Mouse (Mus musculus): ENCODE results near the gene Lst1. TPM values are rescaled to one million over a fixed set of nuclear protein-coding genes. Genes with fewer than 3 reads are reported as not detected.

The Lst1 gene
- polyA plus RNA-seq (2012; rRNA removed) = 8.1 and 10.4 TPM in 2 replicates

DNA sequence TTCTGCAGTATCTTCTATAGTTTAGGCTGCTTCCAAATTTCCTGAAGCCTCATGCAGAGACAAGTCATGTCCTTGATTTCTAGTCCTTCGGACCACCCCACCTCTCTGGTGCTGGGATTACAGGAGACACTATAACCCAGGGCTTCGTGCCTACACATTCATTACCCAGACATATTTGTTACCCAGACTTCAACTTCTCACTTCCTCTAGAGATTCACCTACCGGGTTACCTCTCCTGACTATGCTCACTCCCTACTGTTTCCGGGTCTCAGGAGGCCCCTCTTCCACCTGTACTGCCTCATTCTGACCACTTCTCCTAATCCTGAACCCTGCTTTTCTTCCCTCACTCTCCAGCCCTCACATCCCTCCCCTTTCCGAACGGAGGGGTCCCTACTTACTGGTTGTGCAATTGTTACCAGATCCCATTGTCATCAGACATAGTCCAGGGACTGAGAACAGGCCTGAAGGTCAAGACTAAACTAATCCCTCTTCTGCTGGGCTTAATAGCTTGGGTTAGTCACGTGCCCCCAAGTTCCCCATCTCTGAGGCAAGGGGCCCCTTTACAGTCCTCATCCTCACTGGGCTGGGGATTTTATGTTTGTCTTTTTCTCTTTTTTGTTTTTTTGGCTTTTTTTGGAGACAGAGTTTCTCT lies at the start of gene Lst1:
TSS of gene Lst1 (minus strand) at position 481 of the 652 bp plus-strand sequence.

DNA sequence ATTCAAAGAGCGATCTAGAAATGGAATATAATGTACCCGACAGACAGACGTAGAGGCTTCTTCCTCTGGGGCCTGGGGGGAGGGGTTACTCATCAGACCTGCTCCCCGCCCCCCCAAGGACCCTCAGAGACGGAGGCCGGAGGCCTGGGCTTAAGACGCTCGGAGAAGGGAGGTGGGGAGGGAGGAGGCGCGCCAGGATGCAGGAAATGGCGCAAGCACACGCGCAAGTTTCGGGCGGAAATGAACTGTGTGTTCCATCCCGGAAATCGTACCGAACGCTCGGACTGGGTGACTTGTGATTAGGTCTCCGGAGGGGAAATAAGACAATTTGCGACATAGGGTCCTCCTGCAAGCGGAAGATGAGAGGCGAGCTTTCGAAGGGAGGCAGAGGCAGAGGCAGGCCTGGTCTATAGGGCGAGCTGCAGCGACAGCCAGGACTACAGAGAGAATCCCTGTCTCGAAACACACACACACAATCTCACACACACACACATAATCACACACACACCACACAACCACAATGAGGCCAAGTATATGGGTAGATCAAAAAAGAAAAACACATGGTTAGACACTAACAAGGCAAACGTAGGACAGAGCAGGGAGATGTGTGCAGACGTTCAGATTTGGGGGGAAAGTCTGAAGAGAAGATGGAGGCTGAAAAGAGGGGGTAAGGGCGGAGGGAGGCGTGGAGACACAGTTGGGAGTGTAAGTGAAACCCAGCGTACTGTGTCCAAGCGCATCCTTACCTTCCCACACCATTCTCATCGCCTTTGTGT lies 47.6 kb upstream of the Lst1 start, which contains the start of gene Nfkbil1:
TSS of gene Nfkbil1 (minus strand) at position 179 of the 776 bp plus-strand sequence.

DNA sequence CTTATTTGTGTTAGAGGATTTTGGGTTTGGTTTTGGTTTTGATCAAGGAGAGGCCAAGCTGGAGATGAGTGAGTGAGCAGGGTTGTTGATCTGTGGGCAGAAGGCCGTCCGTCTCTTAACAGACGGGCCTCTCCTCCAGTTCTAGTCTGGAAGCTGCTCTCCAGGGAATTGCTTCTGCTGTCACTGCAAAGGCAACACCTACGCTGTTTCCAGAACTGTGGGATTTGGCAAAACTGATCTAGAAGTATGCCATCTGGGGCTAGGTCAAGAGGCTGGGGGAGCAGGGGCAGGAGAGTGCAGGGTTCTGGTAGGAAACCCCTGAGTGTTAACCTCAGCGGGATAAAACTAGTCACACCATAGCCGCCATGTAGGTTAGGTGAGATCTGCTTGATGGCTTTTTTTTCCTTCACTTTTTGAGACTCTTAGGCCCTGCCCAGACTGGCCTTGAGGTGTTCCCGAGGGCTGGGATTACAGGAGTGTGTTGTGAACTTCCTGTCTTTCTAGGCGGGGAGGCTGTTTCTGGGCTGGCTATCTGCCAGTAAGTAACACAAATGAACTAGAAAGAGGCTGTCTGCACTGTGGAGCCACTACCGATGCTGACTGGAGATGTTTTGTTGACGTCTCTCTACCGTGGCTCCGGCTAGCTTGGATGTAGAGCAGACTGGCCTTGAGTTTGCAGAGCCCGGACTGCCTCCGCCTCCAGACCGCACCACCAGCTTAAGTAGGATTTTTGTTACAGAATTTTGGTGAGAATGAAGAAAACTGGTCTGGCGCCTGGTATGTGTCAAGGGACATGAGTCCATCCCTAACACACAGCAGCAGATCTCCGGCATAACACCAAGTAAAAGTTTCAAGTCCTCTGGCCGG lies 45.1 kb upstream of the Lst1 start, which contains the start of gene Atp6v1g2:
TSS of gene Atp6v1g2 (plus strand) at position 547 of the 867 bp plus-strand sequence.

DNA sequence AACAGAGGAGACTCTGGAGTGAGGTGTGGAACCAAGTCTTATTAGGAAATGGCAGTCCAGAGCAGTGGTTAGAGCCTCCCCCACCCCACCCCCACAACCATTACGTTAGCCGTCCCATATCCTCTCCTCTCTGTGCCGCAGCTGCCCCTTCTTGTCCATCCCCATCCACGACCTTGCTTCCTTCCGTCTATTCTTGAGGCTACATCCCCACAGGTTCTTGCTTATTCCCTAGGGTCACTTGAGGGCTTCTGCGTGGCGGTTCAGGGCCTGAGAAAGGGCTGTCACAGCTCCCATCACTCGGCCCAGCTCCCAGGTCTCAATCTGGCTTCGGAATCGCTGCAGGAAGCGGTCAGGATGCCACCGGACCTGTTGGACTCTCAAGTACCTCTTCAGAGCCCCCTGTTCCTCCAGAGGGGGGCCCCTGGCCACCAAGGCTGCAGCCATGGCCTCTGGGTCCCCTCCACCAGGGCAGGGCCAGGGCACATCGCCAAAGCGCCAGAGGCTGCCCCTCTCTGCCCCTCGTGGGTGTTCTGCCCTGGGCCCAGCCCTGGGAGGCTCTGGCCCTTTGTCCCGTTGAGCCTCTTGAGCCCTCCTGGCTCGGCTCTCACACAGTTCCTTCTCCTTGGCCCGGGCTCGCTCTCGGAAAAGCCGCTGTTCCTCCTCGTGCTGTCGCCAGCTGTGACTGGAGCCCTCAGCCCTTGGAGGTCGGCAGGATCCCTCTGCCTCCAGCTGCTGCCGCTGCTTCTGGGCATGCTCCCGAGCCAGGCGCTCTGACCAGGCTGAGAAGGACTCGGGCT lies 32.1 kb upstream of the Lst1 start, which contains the start of gene Gm16181:
TSS of gene Gm16181 (plus strand) at position 679 of the 797 bp plus-strand sequence.

DNA sequence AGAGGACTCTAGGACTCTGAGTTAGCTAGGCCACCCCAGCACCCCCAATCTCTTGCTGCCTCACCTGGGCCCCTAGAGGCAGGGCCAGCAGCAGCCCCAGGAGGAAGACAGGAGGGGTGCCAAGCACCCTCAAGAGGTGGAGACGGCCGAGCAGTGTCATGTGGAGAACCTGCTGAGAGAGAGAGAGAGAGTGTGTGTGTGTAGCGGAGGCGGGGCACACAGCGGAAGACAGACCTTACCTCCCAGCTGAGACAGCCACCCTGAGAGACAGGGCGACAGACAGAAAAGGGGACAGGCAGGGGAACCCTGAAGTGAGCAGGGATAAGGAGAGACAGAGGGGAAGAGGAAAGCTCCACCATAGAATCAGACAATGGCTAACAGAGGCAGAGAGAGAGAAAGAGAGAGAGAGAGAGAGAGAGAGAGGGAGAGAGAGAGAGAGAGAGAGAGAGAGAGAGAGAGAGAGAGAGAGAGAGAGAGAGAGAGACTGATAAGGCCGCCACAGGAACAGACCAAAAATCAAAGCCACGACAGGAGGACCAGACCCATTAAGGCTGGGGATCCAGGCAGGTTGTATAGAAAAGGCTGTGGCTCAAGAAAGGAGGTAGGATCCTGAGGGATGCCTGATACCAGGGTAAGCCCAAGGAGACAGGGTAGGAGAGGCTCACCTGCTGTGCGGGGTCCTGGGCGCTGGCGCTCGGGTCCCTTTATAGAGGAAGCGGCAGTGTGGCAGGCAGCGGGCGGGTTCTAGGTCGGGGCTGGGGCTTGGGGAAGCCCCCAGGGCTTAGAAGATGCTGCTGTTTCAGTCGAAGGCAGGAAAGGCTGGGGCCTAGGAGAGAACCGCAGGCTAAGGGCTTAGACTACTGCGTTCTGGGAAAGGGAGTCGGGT lies 16.5 kb upstream of the Lst1 start, which contains the start of gene Lta:
TSS of gene Lta (minus strand) at position 858 of the 886 bp plus-strand sequence.

DNA sequence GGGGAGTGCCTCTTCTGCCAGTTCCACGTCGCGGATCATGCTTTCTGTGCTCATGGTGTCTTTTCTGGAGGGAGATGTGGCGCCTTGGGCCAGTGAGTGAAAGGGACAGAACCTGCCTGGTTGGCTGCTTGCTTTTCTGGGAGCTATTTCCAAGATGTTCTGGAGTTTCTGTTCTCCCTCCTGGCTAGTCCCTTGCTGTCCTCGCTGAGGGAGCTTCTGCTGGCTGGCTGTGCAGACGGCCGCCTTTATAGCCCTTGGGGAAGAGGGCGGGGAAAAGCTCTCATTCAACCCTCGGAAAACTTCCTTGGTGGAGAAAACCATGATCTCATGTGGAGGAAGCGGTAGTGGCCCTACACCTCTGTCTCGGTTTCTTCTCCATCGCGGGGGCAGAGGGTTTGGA lies 13.5 kb upstream of the Lst1 start, which contains the start of gene Tnf:
TSS of gene Tnf (minus strand) at position 221 of the 400 bp plus-strand sequence.

DNA sequence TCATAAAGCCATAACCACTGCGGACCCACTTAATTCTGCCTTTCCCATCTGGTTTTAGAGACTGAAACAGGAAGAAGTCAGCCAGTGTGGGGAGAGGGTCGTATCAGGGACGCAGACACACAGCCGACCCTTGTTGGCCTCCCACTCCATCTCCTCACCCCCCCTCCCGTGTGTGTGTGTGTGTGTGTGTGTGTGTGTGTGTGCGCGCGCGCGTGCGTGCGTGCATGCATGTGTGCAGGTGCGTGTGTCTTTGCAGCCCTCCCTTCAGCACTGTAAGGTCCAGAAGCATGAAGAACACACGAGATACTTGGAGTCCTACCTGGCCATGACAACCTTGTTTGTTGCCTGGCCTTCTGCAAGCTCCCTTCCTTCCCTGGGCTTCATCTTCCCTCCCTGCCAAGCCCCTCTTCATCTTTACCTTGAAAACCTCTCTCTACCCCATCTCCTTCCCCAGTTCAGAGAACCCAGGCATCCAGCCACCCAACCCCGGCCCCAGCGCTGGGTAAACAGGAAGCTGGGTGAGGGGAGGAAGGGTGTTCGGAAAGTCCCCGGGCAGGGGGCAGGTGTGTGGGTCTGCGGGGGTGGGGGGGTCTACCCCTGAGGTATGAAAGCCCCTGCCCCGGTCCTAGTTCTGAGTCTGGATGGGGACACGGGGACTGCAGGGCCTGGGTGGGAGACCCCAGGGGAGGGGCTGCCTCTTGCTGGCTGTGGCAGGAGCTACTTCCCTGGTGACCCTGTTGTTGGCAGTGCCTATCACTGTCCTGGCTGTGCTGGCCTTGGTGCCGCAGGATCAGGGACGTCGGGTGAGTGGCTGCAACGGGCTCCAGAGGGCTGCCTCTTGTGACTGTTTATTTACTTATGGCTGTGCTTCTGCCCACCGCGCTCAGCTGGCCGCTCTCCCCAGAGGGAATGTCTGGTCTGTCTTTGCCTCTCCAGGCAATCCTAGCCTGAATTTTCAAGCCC lies 5.9 kb upstream of the Lst1 start, which contains the start of gene Ltb:
TSS of gene Ltb (plus strand) at position 559 of the 963 bp plus-strand sequence.

DNA sequence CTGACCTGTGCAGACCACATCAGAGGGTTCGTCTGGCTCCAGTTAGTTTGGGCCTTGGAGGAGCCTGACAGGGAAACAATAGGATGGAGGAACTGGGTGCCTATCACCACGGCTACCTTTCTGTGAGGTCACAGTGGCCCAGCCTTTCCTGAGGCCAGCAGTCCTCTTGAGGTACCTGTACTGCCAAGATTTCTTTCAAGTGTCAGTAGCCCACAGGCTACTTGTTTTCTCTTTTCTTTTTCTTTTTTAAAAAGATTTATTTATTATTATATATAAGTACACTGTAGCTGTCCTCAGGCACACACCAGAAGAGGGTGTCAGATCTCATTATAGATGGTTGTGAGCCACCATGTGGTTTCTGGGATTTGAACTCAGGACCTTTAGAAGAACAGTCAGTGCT lies 12.3 kb downstream of the Lst1 start, which contains the start of gene Aif1:
TSS of gene Aif1 (minus strand) at position 101 of the 400 bp plus-strand sequence.

DNA sequence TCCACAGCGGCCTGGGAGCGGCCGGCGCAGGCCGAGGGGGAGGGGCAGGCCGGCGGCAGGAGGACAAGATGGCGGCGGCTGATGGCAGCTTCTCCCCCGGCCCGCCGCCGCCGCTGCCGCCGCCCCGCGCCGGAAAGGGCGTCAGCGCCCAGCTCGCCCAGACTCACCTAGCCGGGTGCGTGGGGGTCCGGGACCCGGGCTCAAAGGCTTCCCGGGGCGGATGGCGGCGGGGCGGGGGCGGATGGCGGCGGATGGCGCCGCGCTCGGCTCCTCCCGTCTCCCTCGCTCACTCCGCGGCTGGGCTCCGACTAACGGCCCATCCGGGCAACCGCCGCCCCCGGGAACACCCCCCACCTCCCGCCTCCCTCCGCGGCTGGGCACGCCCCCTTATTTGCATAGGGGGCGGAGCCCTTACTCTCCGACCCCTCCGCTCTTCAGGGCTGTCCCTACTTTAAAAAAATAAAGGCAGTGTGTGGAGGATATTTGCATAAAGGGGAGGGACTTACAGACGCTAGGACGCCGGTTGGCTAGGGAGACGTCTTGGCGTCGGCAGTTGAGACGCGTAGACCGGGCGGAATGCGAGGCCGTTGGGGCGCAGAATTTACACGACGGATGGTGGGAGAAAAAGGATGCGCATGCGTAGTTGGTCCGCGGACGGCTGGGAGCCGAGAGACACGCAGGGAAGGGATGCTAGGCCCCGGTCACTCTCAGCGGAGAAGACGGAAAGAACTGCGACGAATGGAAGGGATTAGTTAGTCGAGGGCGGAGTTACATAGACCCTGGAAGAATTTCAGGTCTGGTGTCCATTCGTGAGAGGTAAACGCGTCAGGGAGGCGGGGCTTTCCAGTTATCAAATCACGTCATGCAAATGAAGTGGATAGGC lies 23.4 kb downstream of the Lst1 start, which contains the start of gene Prrc2a:
TSS of gene Prrc2a (minus strand) at position 330 of the 883 bp plus-strand sequence.

Other genes starting within 250 kb of the Lst1 start
- 77.4 and 78.5 TPM in 2 replicates for gene Hspa1b, start 229.2 kb downstream of the Lst1 start, polyA plus RNA-seq (2012; rRNA removed)
- gene Gm20481, start 218.5 kb downstream of the Lst1 start, polyA plus RNA-seq (2012; rRNA removed) = not detected in 2 replicates
- gene Hspa1a, start 216.3 kb downstream of the Lst1 start, polyA plus RNA-seq (2012; rRNA removed) = 40.8 and 41.4 TPM in 2 replicates
- gene Hspa1l, start 215.7 kb downstream of the Lst1 start, polyA plus RNA-seq (2012; rRNA removed) = 0.30 and 0.82 TPM in 2 replicates
- 57.6 and 64.6 TPM in 2 replicates for gene Lsm2, start 206.6 kb downstream of the Lst1 start, polyA plus RNA-seq (2012; rRNA removed)
- 196 and 213 TPM in 2 replicates for gene Vars, start 187.5 kb downstream of the Lst1 start, polyA plus RNA-seq (2012; rRNA removed)
- gene Vwa7, start 171.9 kb downstream of the Lst1 start, polyA plus RNA-seq (2012; rRNA removed) = 0.73 and 0.83 TPM in 2 replicates
- gene Sapcd1, start 160.4 kb downstream of the Lst1 start, polyA plus RNA-seq (2012; rRNA removed) = 1.0 and 2.3 TPM in 2 replicates
- 4.0 and 6.0 TPM in 2 replicates for gene Msh5, start 141.7 kb downstream of the Lst1 start, polyA plus RNA-seq (2012; rRNA removed)
- 209 and 215 TPM in 2 replicates for gene Clic1, start 138.5 kb downstream of the Lst1 start, polyA plus RNA-seq (2012; rRNA removed)
- 32.5 and 33.0 TPM in 2 replicates for gene Ddah2, start 129.4 kb downstream of the Lst1 start, polyA plus RNA-seq (2012; rRNA removed)
- gene Ly6g6c, start 123.1 kb downstream of the Lst1 start, polyA plus RNA-seq (2012; rRNA removed) = 5.6 and 10.4 TPM in 2 replicates
- 0.82 and 1.0 TPM in 2 replicates for gene Mpig6b, start 122.3 kb downstream of the Lst1 start, polyA plus RNA-seq (2012; rRNA removed)
- gene Ly6g6e, start 111.5 kb downstream of the Lst1 start, polyA plus RNA-seq (2012; rRNA removed) = 77.8 and 86.1 TPM in 2 replicates
- gene Ly6g6d, start 110.4 kb downstream of the Lst1 start, polyA plus RNA-seq (2012; rRNA removed) = 19.4 and 23.3 TPM in 2 replicates
- 2.1 and 2.8 TPM in 2 replicates for gene Ly6g6f, start 102.8 kb downstream of the Lst1 start, polyA plus RNA-seq (2012; rRNA removed)
- 238 and 254 TPM in 2 replicates for gene Abhd16a, start 99.2 kb downstream of the Lst1 start, polyA plus RNA-seq (2012; rRNA removed)
- gene Ly6g5c, start 80.2 kb downstream of the Lst1 start, polyA plus RNA-seq (2012; rRNA removed) = not detected in 2 replicates
- 0.72 and 0.86 TPM in 2 replicates for gene Ly6g5b, start 73.0 kb downstream of the Lst1 start, polyA plus RNA-seq (2012; rRNA removed)
- gene Gpank1, start 67.0 kb downstream of the Lst1 start, polyA plus RNA-seq (2012; rRNA removed) = 23.3 and 25.0 TPM in 2 replicates
- gene Csnk2b, start 66.4 kb downstream of the Lst1 start, polyA plus RNA-seq (2012; rRNA removed) = 262 and 295 TPM in 2 replicates
- 16.7 and 18.2 TPM in 2 replicates for gene D17H6S53E, start 62.1 kb downstream of the Lst1 start, polyA plus RNA-seq (2012; rRNA removed)
- gene Apom, start 56.4 kb downstream of the Lst1 start, polyA plus RNA-seq (2012; rRNA removed) = 0.12 and 0.19 TPM in 2 replicates
- 221 and 228 TPM in 2 replicates for gene Bag6, start 53.3 kb downstream of the Lst1 start, polyA plus RNA-seq (2012; rRNA removed)
- gene Prrc2a, start 23.5 kb downstream of the Lst1 start, polyA plus RNA-seq (2012; rRNA removed) = 341 and 379 TPM in 2 replicates
- 1.6 and 2.5 TPM in 2 replicates for gene Aif1, start 12.4 kb downstream of the Lst1 start, polyA plus RNA-seq (2012; rRNA removed)
- 20.1 and 22.9 TPM in 2 replicates for gene Ltb, start 6.0 kb upstream of the Lst1 start, polyA plus RNA-seq (2012; rRNA removed)
- 1.3 TPM in 2 replicates for gene Tnf, start 13.6 kb upstream of the Lst1 start, polyA plus RNA-seq (2012; rRNA removed)
- gene Lta, start 16.9 kb upstream of the Lst1 start, polyA plus RNA-seq (2012; rRNA removed) = 1.4 and 1.8 TPM in 2 replicates
- not detected in 2 replicates for gene Gm16181, start 32.4 kb upstream of the Lst1 start, polyA plus RNA-seq (2012; rRNA removed)
- 4.6 and 5.1 TPM in 2 replicates for gene Atp6v1g2, start 45.2 kb upstream of the Lst1 start, polyA plus RNA-seq (2012; rRNA removed)
- 28.9 and 34.5 TPM in 2 replicates for gene Nfkbil1, start 47.4 kb upstream of the Lst1 start, polyA plus RNA-seq (2012; rRNA removed)
- 211 and 238 TPM in 2 replicates for gene Ddx39b, start 53.3 kb upstream of the Lst1 start, polyA plus RNA-seq (2012; rRNA removed)
- 837 and 1,001 TPM in 2 replicates for gene H2-D1, start 74.3 kb upstream of the Lst1 start, polyA plus RNA-seq (2012; rRNA removed)
- gene H2-Q1, start 132.0 kb upstream of the Lst1 start, polyA plus RNA-seq (2012; rRNA removed) = 5.1 and 9.8 TPM in 2 replicates
- 95.5 and 141 TPM in 2 replicates for gene H2-Q2, start 153.8 kb upstream of the Lst1 start, polyA plus RNA-seq (2012; rRNA removed)
- 71.8 and 75.3 TPM in 2 replicates for gene H2-Q4, start 191.2 kb upstream of the Lst1 start, polyA plus RNA-seq (2012; rRNA removed)
- gene H2-Q6, start 236.4 kb upstream of the Lst1 start, polyA plus RNA-seq (2012; rRNA removed) = 18.5 and 18.8 TPM in 2 replicates